Mouse (Mus musculus) spleen, adult 2 months (tissue): ENCODE measurements around the gene Atad1. TPM values are rescaled to one million over a fixed set of nuclear protein-coding genes. Genes with fewer than 3 reads are reported as not detected.

Source experiments
- DNase-seq, 2 experiments: peaks; one replicate each; pipeline versions ENCODE4 v3.0.0 to v3.0.0-alpha.2; 2012 to 2021; ENCODE audit warnings: low spot score in 2 of 2, low read depth in 1 of 2
- H3K27ac ChIP-seq: fragments of 200-500 bp; 2 replicates; pipeline ENCODE4 v1.5.1; 2012; ENCODE audit warnings: low read length, inconsistent platforms; ENCODE audit not compliant: insufficient read depth
- H3K27me3 ChIP-seq: fragments of 200-500 bp; 2 replicates; pipeline ENCODE4 v1.6.1; 2012; ENCODE audit warnings: mild to moderate bottlenecking, moderate library complexity, low read length, inconsistent platforms; ENCODE audit not compliant: control insufficient read depth, insufficient read depth
- H3K36me3 ChIP-seq: fragments of 200-500 bp; 2 replicates; pipeline ENCODE4 v1.6.1; 2012; ENCODE audit warnings: mild to moderate bottlenecking, low read length, inconsistent platforms; ENCODE audit not compliant: control insufficient read depth, insufficient read depth
- H3K4me1 ChIP-seq: fragments of 200-500 bp; 2 replicates; pipeline ENCODE4 v1.6.1; 2011; ENCODE audit warnings: inconsistent platforms; ENCODE audit not compliant: control insufficient read depth, insufficient read depth, insufficient read length
- H3K4me3 ChIP-seq: fragments of 200-500 bp; 2 replicates; pipeline ENCODE4 v1.5.1; 2011; ENCODE audit warnings: mild to moderate bottlenecking, inconsistent platforms; ENCODE audit not compliant: insufficient read depth, insufficient read length; ENCODE audit errors: extremely low read depth
- CTCF ChIP-seq: fragments of 200-500 bp; IDR thresholded peaks from 2 replicates; pipeline ENCODE4 v1.5.1; 2011; ENCODE audit warnings: mild to moderate bottlenecking, inconsistent platforms; ENCODE audit not compliant: insufficient read depth, insufficient read length, insufficient replicate concordance; ENCODE audit errors: extremely low read depth
- POLR2A ChIP-seq: fragments of 200-500 bp; IDR thresholded peaks from 2 replicates; pipeline ENCODE4 v1.6.1; 2011; ENCODE audit warnings: low read depth, low read length, inconsistent platforms
- WGBS: fragments of 180-500 bp; shearing (Covaris S2); methylation state at CpG from one replicate; pipeline ENCODE4 v1.1.7; 2018; 5-methylcytosine and 5-hydroxymethylcytosine counted together
- polyA plus RNA-seq: library from polyadenylated mRNA; depleted of rRNA; stranded (reverse); fragments of >200 nt; gene quantifications from 2 replicates; pipeline ENCODE4 v1.2.3, GENCODE M21; 2012; rRNA removed

The Atad1 gene
- polyA plus RNA-seq, 1 experiment, result 5.1 TPM

DNA sequence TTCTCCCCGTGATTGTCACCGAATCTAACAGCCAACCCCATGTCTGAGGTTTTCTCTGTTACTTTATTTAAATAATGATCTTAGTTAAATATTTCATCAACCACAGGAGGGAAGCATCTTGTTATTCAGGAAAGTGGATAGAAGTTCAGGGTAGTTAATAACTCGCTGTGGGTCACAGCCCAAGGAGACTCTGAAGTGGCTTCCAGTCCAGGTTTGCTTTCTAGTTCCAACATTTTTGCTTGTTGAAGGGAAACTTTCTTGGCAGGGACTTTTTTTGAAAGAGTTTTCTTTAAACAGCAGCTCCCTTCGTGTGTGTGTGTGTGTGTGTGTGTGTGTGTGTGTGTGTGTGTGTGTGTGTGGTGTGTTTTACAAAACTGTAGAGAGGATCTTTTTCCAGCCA lies 112.0 kb downstream of the Atad1 start:
- no peak for DNase-seq
- Histone ChIP-seq H3K36me3 (no peaks in the 10 kb centered on the region), H3K27me3 (no peaks in the 10 kb centered on the region), H3K4me1 (peaks cover 2% of the 10 kb centered on the region; the same call in 1 of the 2 replicates), H3K27ac (no peak overlapping the region), H3K4me3 (no peak overlapping the region)
- TF ChIP-seq CTCF (no peak), POLR2A (no peak)
- 62% methylated on average over 4 of the region's 4 CpGs for WGBS

- H3K4me3 ChIP-seq, result no peak overlapping the region
These were observed 112.7 kb downstream of the Atad1 start for GRCm38 (mm10) chr19:32626768-32627331.

GRCm38 (mm10) chr19:32622142-32622541 lies 117.4 kb downstream of the Atad1 start:
- DNase-seq, result no peak
- TF ChIP-seq CTCF (no peak), POLR2A (no peak)
- 85% methylated on average over 3 of the region's 3 CpGs for WGBS
- H3K4me3 ChIP-seq, result no peak overlapping the region
- no peaks in the 10 kb centered on the region for H3K27me3 ChIP-seq
- no peak overlapping the region for H3K27ac ChIP-seq
- H3K4me1 ChIP-seq, result peaks cover 2% of the 10 kb centered on the region; the same call in 1 of the 2 replicates
- no peaks in the 10 kb centered on the region for H3K36me3 ChIP-seq

More at GRCm38 (mm10) chr19:32626768-32627331, 112.7 kb downstream of the Atad1 start:
- Histone ChIP-seq H3K4me1 (peaks cover 2% of the 10 kb centered on the region; the same call in 1 of the 2 replicates), H3K27me3 (no peaks in the 10 kb centered on the region), H3K36me3 (no peaks in the 10 kb centered on the region), H3K27ac (no peak overlapping the region)
- TF ChIP-seq CTCF (no peak), POLR2A (no peak)
- 45% methylated on average over 13 of the region's 13 CpGs for WGBS
- DNase-seq, result no peak

Other genes with a start within 250 kb of the Atad1 start
- gene Papss2, start 144.0 kb downstream of the Atad1 start, polyA plus RNA-seq, result 1.5 and 1.8 TPM in 2 replicates
- gene Pten, start 17.7 kb upstream of the Atad1 start, polyA plus RNA-seq, result 13.1 and 23.6 TPM in 2 replicates